In the genomic region with DNA sequence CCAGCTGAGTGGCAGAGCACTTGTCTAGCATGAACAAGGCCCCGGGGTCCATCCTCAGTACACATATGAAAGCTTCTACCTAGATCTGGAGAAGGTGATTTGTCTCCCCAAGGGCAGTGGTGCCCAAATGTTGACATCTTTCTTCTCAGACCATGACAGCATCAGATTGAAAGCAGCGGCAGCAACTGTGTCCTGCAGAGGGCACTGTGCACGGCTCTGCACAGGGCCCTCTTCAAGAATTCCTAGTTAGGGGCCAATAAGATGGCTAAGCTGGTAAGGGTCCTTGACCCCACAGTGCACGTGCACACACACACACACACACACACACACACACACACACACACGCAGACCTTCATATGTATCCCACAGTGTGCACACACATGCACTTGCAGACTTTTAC, we compare ENCODE assay signal across 24 mouse cellular contexts. TPM values are rescaled to one million over a fixed set of nuclear protein-coding genes. Genes with fewer than 3 reads are reported as not detected.
A peak's percentile ranks its signal among the peaks of the same experiment; 100 is the strongest.
DNase-seq lines count a peak whose midpoint lies in the region; ATAC-seq and TF ChIP-seq lines count a peak whose summit lies in the region.
"Had no signal": no experiment of that assay in that cellular context is flagged by ENCODE, and none has a peak within 500 bp of the region (broad histone marks: within the 10 kb centered on the region; RNA-seq: fewer than 3 reads in every experiment).

No protein-coding gene starts in this region.

- H3K4me2 ChIP-seq in liver, embryonic 12.5 days = no peak overlapping the region
- H3K4me2 ChIP-seq: embryonic facial prominence, embryonic 12.5 days had no signal

- H3K27me3 ChIP-seq in liver, adult 2 months (ENCODE audit: control insufficient read depth, insufficient read depth, low read length) = no peaks in the 10 kb centered on the region
- H3K27me3 ChIP-seq in liver, embryonic 12.5 days (replicated peaks) = peaks cover 49% of the 10 kb centered on the region
- no peaks in the 10 kb centered on the region for H3K27me3 ChIP-seq in testis, adult 2 months (ENCODE audit: control insufficient read depth, insufficient read depth, low read length)

- ATAC-seq in liver, embryonic 12.5 days = no peak
- ATAC-seq: forebrain, postnatal 0 days; hindbrain, embryonic 16.5 days had no signal

- H3K4me1 ChIP-seq in liver, adult 2 months (ENCODE audit: control insufficient read depth, insufficient read depth, low read length) = peaks cover 2% of the 10 kb centered on the region; the same call in 1 of the 2 replicates
- H3K4me1 ChIP-seq in liver, embryonic 12.5 days = peaks cover 16% of the 10 kb centered on the region
- H3K4me1 ChIP-seq in testis, adult 2 months (ENCODE audit: control insufficient read depth, insufficient read depth, low read length) = peaks cover 4% of the 10 kb centered on the region; the same call in 1 of the 2 replicates

- DNase-seq in gastrocnemius, adult 2 months = no peak
- DNase-seq in gastrocnemius, postnatal 36 days = no peak
- no peak for DNase-seq in liver, adult 2 months (ENCODE audit: extremely low read depth, low read depth, low spot score)
- no peak for DNase-seq in testis, postnatal 14 days (ENCODE audit: low spot score)
- DNase-seq in layer of hippocampus, adult 8-10 months (ENCODE audit: low spot score in 2 of 2) = no peak
- DNase-seq: adrenal gland, postnatal 10 days; cerebellum, adult 18-20 months; cerebellum, postnatal 25 days; forebrain, postnatal 0 days; gastrocnemius, postnatal 25 days; kidney, adult 11 months; kidney, postnatal 14 days; liver; lung, adult 2 months; spleen, adult 18-20 months; thymus, postnatal 25 days had no signal

- peak; percentile 17; the same call in 1 of the 2 replicates for TF ChIP-seq CTCF in gastrocnemius, adult 2 months (IDR thresholded peaks at IDR 0.05)
- TF ChIP-seq CTCF in liver, adult 2 months (IDR thresholded peaks at IDR 0.05; ENCODE audit: low read depth, low read length) = peak; percentile 26; the same call in 1 of the 2 replicates
- TF ChIP-seq CTCF in testis, adult 2 months (IDR thresholded peaks at IDR 0.05; ENCODE audit: control insufficient read depth, insufficient read depth, insufficient replicate concordance, low read depth, low read length) = 0 out of 2 replicates have a peak, but pooled peaks have one; percentile 2

- no peaks in the 10 kb centered on the region for H3K36me3 ChIP-seq in liver, adult 2 months (ENCODE audit: control insufficient read depth, insufficient read depth, low read length)
- no peaks in the 10 kb centered on the region for H3K36me3 ChIP-seq in liver, embryonic 12.5 days
- no peaks in the 10 kb centered on the region for H3K36me3 ChIP-seq in testis, adult 2 months (ENCODE audit: control insufficient read depth, insufficient read depth, low read length)
- H3K36me3 ChIP-seq: embryonic facial prominence, embryonic 12.5 days; limb, embryonic 10.5 days; midbrain, embryonic 10.5 days had no signal

- no peak overlapping the region for H3K4me3 ChIP-seq in gastrocnemius, adult 2 months
- H3K4me3 ChIP-seq in liver, adult 2 months (ENCODE audit: insufficient read depth, low read depth, low read length) = no peak overlapping the region
- no peak overlapping the region for H3K4me3 ChIP-seq in liver, embryonic 12.5 days
- H3K4me3 ChIP-seq in testis, adult 2 months (ENCODE audit: control insufficient read depth, low read depth, low read length) = no peak overlapping the region
- H3K4me3 ChIP-seq: embryonic facial prominence, embryonic 12.5 days; limb, embryonic 10.5 days; midbrain, embryonic 10.5 days had no signal

- H3K79me2 ChIP-seq in liver, adult 2 months (ENCODE audit: control insufficient read depth, insufficient read depth, low read length) = no peaks in the 10 kb centered on the region

- no peak for TF ChIP-seq POLR2A in liver, adult 2 months (IDR thresholded peaks at IDR 0.05; ENCODE audit: extremely low read depth, insufficient read depth, low read length)
- no peak for TF ChIP-seq POLR2A in testis, adult 2 months (IDR thresholded peaks at IDR 0.05; ENCODE audit: control insufficient read depth, low read depth, low read length)

- H3K9ac ChIP-seq in liver, adult 2 months (ENCODE audit: low read depth, low read length) = no peak overlapping the region
- no peak overlapping the region for H3K9ac ChIP-seq in liver, embryonic 12.5 days
- H3K9ac ChIP-seq: embryonic facial prominence, embryonic 12.5 days; forebrain, postnatal 0 days had no signal

- intact Hi-C loops in gastrocnemius, adult 2 months (cut with DNase I) = loop anchor here (5.0 kb wide), 1 partner anchor 167 kb away; no protein-coding TSS in a partner anchor
- intact Hi-C loops in gastrocnemius, postnatal 36 days (cut with DNase I) = no loop called here

- 88% methylated on average over 5 of the region's 5 CpGs for WGBS in liver, adult 2 months
- WGBS in liver, embryonic 12.5 days (ENCODE audit: insufficient replicate concordance) = 70% methylated on average over 5 of the region's 5 CpGs

- H3K9me3 ChIP-seq in liver, embryonic 12.5 days (replicated peaks) = no peaks in the 10 kb centered on the region
- H3K9me3 ChIP-seq: embryonic facial prominence, embryonic 12.5 days; limb, embryonic 10.5 days; midbrain, embryonic 10.5 days had no signal

- no peak overlapping the region for H3K27ac ChIP-seq in gastrocnemius, adult 2 months
- H3K27ac ChIP-seq in liver, adult 2 months (replicated peaks; ENCODE audit: insufficient read depth, low read depth, low read length) = no peak overlapping the region
- H3K27ac ChIP-seq in liver, embryonic 12.5 days = no peak overlapping the region
- H3K27ac ChIP-seq in testis, adult 2 months (ENCODE audit: control insufficient read depth, insufficient read depth, low read depth, low read length) = no peak overlapping the region
- H3K27ac ChIP-seq: embryonic facial prominence, embryonic 12.5 days; limb, embryonic 10.5 days; macrophage; midbrain, embryonic 10.5 days had no signal

RNA-seq across cellular contexts. Expression of a gene that starts 9.4 kb away (rescaled TPM):
- total RNA-seq in gastrocnemius, adult 2 months (2021) = 1 to 10 TPM; 2.2 to 6.6 TPM
- 1 to 10 TPM; 3.9 to 5.7 TPM for total RNA-seq in gastrocnemius, postnatal 36 days (2021)
- total RNA-seq in liver, adult 2 months (2014; rRNA removed) = 0.18 and 0.20 TPM in 2 replicates
- polyA plus RNA-seq in liver, adult 2 months (2012; rRNA removed) = 0.40 and 0.68 TPM in 2 replicates
- polyA plus RNA-seq in liver, embryonic 12.5 days (2016; fragmentation: Nextera tagmentation; extraction: Ambion mirVana) = 1.9 and 2.3 TPM in 2 replicates
- 2.6 and 3.1 TPM in 2 replicates for polyA plus RNA-seq in testis, adult 2 months (2012; rRNA removed)
- 1 to 10 TPM; 2.5 to 2.8 (median 2.7) TPM for total RNA-seq in layer of hippocampus, adult 8-10 months (2022)
- total RNA-seq: hematopoietic stem cell, adult 5-6 weeks had no signal

RNA-seq across cellular contexts. Expression of a gene that starts 39.2 kb away (rescaled TPM):
- total RNA-seq in gastrocnemius, adult 2 months (2021) = 10 to 100 TPM; 33.7 to 37.5 TPM
- 10 to 100 TPM; 28.1 to 35.5 TPM for total RNA-seq in gastrocnemius, postnatal 36 days (2021)
- 13.2 and 23.6 TPM in 2 replicates for total RNA-seq in liver, adult 2 months (2014; rRNA removed)
- polyA plus RNA-seq in liver, adult 2 months (2012; rRNA removed) = 43.2 and 59.5 TPM in 2 replicates
- 46.9 and 48.8 TPM in 2 replicates for polyA plus RNA-seq in liver, embryonic 12.5 days (2016; fragmentation: Nextera tagmentation; extraction: Ambion mirVana)
- 14.2 and 14.3 TPM in 2 replicates for polyA plus RNA-seq in testis, adult 2 months (2012; rRNA removed)
- total RNA-seq in layer of hippocampus, adult 8-10 months (2022) = 100 to 1,000 TPM; 463 to 479 (median 474) TPM

Comparison
In these comparisons a context has a peak if more than half of its experiments do, and no peak if none do; other contexts are left out.
1. RNA of a gene that starts 39.2 kb away (total RNA-seq): 463 to 479 TPM in layer of hippocampus, adult 8-10 months; 33.7 to 37.5 TPM in gastrocnemius, adult 2 months, 28.1 to 35.5 TPM in gastrocnemius, postnatal 36 days and 13.2 to 23.6 TPM in liver, adult 2 months; every median in the first group is over 10 times any median in the second.
2. Peak in every context shown above with its lines, with median percentiles within 50 percentile points of each other: CTCF ChIP-seq.